Mouse (Mus musculus): ENCODE measurements around the gene Serping1. TPM values are rescaled to one million over a fixed set of nuclear protein-coding genes. Genes with fewer than 3 reads are reported as not detected.

Gene Serping1
- total RNA-seq, 2 experiments from 2014 or later, result 5.9 to 7.5 TPM

GRCm38 (mm10) chr2:84783315-84783714, 8.1 kb upstream of the Serping1 start:
- DNase-seq (ENCODE audit: low spot score in 2 of 2), result no peak

GRCm38 (mm10) chr2:84779210-84779609, 4.0 kb upstream of the Serping1 start:
- DNase-seq (ENCODE audit: low spot score in 2 of 2), result no peak

DNA sequence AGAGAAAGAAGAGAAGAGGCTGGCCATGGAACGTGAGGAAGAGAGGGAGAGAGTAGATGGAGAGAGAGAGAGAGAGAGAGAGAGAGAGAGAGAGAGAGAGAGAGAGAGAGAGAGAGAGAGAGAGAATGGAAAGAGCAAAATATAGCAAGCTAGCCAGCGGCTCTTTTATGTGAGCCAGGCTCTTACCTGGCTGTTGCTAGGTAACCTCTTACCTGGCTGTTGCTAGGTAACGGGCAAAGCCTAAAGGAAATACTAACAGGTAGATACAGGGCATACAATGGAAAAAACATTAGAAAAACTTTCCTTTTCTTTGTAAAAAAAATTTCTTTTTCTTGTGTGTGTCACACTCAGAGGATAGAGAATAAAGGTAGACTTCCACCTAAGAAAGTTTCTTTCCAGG, 2.5 kb upstream of the Serping1 start:
- DNase-seq (ENCODE audit: low spot score in 2 of 2), result no peak

- DNase-seq (ENCODE audit: low spot score in 2 of 2), result no peak
These were observed 421 bp upstream of the Serping1 start for GRCm38 (mm10) chr2:84775665-84776064.

GRCm38 (mm10) chr2:84774751-84775150, 493 bp downstream of the Serping1 start:
- DNase-seq (ENCODE audit: low spot score in 2 of 2), result peak in 1 of 2 experiments; percentile 19

- no peak for DNase-seq (ENCODE audit: low spot score in 2 of 2)
These were observed 2.0 kb downstream of the Serping1 start for GRCm38 (mm10) chr2:84773195-84773594.

GRCm38 (mm10) chr2:84772454-84772853, 2.8 kb downstream of the Serping1 start:
- no peak for DNase-seq (ENCODE audit: low spot score in 2 of 2)

GRCm38 (mm10) chr2:84770501-84770900, 4.7 kb downstream of the Serping1 start:
- DNase-seq (ENCODE audit: low spot score in 2 of 2), result no peak

DNA sequence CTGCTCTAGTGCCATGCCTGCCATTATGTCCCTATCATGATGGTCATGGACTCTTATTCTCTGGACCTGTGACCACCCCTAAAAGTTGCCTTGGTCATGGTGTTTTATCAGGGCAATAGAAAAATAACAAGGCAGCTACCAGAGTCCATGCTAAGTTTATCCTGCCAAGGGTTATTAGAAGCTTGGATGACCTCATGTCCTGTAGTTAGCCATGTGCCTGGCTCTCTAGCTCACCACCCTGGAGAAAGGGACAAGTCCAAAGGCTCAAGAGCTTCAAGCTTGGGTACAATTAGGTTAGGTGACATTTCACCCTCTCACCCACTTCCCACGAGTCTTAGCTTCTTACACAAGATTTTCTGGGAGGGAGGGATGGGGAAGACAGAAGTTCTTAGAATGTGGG, 12.4 kb downstream of the Serping1 start:
- no peak for DNase-seq (ENCODE audit: low spot score in 2 of 2)

GRCm38 (mm10) chr2:84762295-84762694, 12.9 kb downstream of the Serping1 start:
- no peak for DNase-seq (ENCODE audit: low spot score in 2 of 2)

DNA sequence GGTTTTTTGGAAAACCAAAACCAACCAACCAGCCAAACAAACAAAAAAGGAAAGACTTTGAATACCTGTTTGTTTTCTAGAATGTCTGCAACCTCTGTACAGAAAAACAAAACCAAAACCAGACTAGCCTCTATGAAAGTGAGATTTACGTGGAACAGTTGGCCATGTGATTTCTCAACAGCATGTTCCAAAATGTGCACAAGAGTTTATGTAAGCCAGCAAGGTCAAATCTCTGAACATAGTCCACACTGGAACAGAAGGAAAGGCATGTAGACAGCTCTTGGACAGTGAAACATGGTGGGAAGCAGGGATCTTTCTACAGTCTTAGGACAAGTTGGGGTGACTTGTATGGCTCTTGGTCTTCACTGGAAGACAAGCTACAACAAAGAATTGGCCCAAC, 13.4 kb downstream of the Serping1 start:
- DNase-seq (ENCODE audit: low spot score in 2 of 2), result no peak

GRCm38 (mm10) chr2:84761309-84761708, 13.9 kb downstream of the Serping1 start:
- DNase-seq (ENCODE audit: low spot score in 2 of 2), result no peak

- no peak for DNase-seq (ENCODE audit: low spot score in 2 of 2)
These were observed 14.5 kb downstream of the Serping1 start for GRCm38 (mm10) chr2:84760777-84761176.

- peak in 1 of 2 experiments; percentile 78 for DNase-seq (ENCODE audit: low spot score in 2 of 2)
These were observed 16.6 kb downstream of the Serping1 start for GRCm38 (mm10) chr2:84758542-84759127.

GRCm38 (mm10) chr2:84757026-84757682, 18.1 kb downstream of the Serping1 start:
- no peak for DNase-seq (ENCODE audit: low spot score in 2 of 2)

DNA sequence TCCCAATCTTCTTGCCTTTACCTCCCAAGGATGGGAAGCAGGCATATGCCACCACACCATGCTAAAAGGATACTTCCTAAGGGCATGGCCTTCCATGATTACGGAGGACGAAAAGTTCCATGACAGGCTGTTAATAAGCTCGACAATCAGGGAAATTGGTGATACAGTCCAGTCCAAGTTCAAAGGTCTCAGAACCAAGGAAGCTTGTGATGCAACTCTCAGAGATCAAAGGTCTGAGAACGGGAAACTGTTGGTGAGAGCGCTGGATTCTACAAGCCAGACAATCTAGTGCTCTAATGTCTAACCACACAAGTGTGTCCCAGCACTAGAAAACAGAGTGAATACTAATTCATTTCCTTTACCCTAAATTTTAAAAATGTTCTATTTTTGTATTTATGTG, 19.0 kb downstream of the Serping1 start:
- DNase-seq (ENCODE audit: low spot score in 2 of 2), result no peak

DNA sequence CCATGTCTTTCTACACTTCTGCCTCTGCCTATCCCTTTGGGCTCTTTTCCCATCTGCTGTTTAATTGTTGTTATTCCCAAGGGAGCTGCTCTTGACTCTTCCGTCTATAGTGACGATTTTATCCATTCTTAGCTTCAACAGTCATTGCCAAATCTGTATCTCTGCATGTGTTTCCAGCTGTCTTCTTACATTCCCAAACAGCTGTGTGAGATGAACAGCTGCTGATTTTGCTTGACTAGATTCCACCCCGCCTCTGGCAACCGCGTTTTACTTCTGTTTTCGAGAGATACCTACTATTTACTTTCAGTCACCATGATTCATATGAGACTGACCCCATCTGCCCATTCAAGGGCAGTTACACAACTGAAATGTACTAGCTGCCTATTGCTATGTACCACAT, 25.1 kb downstream of the Serping1 start:
- DNase-seq (ENCODE audit: low spot score in 2 of 2), result no peak

DNA sequence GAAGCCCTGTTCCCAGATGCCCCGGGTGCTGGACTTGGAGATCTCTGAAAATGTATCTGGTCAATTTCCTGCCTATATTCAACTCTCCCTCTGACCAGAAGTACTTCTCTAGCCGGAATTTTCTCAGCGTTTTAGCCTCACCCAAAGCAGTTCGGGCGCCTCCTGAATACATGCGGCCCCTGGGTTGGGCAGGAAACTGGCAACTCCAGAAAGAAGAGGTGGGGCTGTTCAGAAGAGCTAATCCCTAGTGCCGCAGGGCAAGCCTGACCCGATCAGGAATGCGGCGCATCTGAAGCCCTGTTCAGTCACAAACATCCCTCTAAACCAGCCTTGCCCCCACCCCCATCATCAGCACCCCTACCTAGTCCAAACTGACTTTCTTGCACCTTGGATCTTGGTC, 31.1 kb downstream of the Serping1 start:
- DNase-seq (ENCODE audit: low spot score in 2 of 2), result no peak

GRCm38 (mm10) chr2:84743561-84743960, 31.7 kb downstream of the Serping1 start, which contains the start of gene Gm19426:
Gm19426 (minus strand) TSS chr2:84743655.
- peak in 1 of 2 experiments; percentile 71 for DNase-seq (ENCODE audit: low spot score in 2 of 2)

DNA sequence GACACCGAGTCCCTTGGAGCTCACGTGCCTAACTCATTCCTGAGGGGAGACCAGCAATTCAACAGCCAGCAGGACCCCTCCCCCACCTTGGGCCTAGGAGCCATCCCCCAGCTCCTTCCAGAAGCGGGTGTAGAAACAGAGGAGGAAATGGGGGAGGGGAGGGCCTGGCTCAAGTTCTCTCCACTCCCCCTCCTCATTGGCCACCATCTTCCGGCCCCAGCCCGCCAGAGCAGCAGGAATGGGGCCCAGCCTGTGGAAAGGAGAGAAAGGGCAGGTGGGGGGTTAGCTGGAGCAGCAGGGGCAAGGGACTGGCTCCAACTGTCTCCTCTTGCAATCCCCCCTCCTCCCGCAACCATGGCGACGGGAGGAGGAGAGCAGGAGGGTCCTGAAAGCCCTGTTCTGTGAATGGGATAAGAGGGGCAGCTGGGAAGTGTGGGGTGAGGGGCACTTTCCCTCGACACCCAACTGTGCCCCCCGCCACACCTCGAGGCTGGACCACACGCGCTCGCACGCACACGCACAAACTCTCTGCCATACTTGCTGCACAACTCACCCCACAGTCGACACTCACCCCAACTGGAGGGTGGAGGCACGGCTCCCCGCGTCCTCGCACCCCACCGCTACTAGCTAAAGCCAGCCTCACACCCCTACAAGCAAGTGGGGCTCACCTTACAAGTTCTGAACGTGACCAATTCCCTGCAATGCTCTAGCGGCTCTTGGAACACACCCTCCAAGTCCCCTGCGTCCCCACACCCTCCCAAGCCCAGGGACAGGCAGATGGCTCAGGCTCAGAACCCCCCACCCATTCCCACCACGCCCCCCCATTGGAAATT, 32.6 kb downstream of the Serping1 start:
- DNase-seq (ENCODE audit: low spot score in 2 of 2), result peak in 1 of 2 experiments; percentile 11

DNA sequence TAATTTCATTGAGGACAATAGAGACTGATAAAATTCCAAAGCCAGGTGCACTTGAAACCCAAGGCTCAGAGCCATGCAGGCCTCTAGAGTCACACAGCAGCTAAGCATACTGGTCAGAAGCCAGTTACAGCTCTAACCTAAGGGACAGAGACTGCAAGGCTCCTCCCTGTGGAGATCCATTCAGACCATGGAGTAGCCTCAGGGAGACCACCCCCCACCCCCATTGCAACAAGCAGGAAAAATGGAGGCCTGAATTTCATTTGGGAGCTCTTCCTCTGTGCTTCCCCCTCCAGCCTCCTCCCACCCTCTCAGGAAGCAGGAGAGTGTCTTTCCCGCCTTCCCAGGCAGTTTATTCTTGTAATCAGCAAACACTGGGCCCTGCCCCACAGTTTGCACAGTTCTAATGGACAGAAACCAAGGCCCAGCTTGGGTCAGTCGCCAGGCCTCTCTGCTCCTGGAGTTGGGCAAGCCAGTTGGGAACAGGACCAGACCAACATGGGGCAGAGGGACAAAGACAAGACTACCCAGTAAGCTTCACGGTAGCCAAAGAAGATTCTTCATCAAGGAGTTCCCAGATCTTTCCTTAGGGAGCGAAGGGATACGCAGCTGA, 33.3 kb downstream of the Serping1 start:
- no peak for DNase-seq (ENCODE audit: low spot score in 2 of 2)
